Mouse (Mus musculus) liver, adult 2 months (tissue): ENCODE measurements at regions not wholly inside any gene's neighbourhood (a gene's known extent, or its start where the extent isn't known, plus 50 kb on each side); places are given as distances from the start of the nearest gene placed in this dataset.
A peak's percentile ranks its signal among the peaks of the same experiment; 100 is the strongest.

Experiments used
- DNase-seq: peaks from one replicate; pipeline ENCODE4 v3.0.0-alpha.2; 2011; ENCODE audit warnings: low read depth, low spot score; ENCODE audit errors: extremely low read depth
- H3K27ac ChIP-seq: fragments of 200-500 bp; replicated peaks from 2 replicates; pipeline ENCODE4 v1.5.1; 2012; ENCODE audit warnings: low read depth, mild to moderate bottlenecking, control low read depth, inconsistent platforms, low read length; ENCODE audit not compliant: insufficient read depth
- H3K27me3 ChIP-seq: fragments of 200-500 bp; 2 replicates; pipeline ENCODE4 v1.6.1; 2012; ENCODE audit warnings: mild to moderate bottlenecking, moderate library complexity, low read length, inconsistent platforms; ENCODE audit not compliant: control insufficient read depth, insufficient read depth
- H3K36me3 ChIP-seq: fragments of 200-500 bp; 2 replicates; pipeline ENCODE4 v1.6.1; 2012; ENCODE audit warnings: low read length, inconsistent platforms; ENCODE audit not compliant: control insufficient read depth, insufficient read depth
- H3K4me1 ChIP-seq: fragments of 200-500 bp; 2 replicates; pipeline ENCODE4 v1.6.1; 2011; ENCODE audit warnings: low read length; ENCODE audit not compliant: control insufficient read depth, insufficient read depth
- H3K4me3 ChIP-seq: fragments of 200-500 bp; 2 replicates; pipeline ENCODE4 v1.5.1; 2011; ENCODE audit warnings: low read depth, mild to moderate bottlenecking, control low read depth, low read length, moderate library complexity; ENCODE audit not compliant: insufficient read depth
- H3K79me2 ChIP-seq: fragments of 200-500 bp; 2 replicates; pipeline ENCODE4 v1.6.1; 2012; ENCODE audit warnings: inconsistent platforms, mild to moderate bottlenecking, low read length, moderate library complexity; ENCODE audit not compliant: control insufficient read depth, insufficient read depth
- H3K9ac ChIP-seq: fragments of 200-500 bp; 2 replicates; pipeline ENCODE4 v1.6.1; 2012; ENCODE audit warnings: low read depth, mild to moderate bottlenecking, control low read depth, inconsistent platforms, low read length
- CTCF ChIP-seq: fragments of 200-500 bp; IDR thresholded peaks from 2 replicates; pipeline ENCODE4 v1.5.1; 2011; ENCODE audit warnings: low read depth, low read length, control low read depth
- POLR2A ChIP-seq: fragments of 200-500 bp; IDR thresholded peaks from 2 replicates; pipeline ENCODE4 v1.6.1; 2011; ENCODE audit warnings: low read length, control low read depth; ENCODE audit not compliant: insufficient read depth; ENCODE audit errors: extremely low read depth
- WGBS: fragments of 180-500 bp; shearing (Covaris S2); methylation state at CpG from one replicate; pipeline ENCODE4 v1.1.7; 2018; 5-methylcytosine and 5-hydroxymethylcytosine counted together

DNA sequence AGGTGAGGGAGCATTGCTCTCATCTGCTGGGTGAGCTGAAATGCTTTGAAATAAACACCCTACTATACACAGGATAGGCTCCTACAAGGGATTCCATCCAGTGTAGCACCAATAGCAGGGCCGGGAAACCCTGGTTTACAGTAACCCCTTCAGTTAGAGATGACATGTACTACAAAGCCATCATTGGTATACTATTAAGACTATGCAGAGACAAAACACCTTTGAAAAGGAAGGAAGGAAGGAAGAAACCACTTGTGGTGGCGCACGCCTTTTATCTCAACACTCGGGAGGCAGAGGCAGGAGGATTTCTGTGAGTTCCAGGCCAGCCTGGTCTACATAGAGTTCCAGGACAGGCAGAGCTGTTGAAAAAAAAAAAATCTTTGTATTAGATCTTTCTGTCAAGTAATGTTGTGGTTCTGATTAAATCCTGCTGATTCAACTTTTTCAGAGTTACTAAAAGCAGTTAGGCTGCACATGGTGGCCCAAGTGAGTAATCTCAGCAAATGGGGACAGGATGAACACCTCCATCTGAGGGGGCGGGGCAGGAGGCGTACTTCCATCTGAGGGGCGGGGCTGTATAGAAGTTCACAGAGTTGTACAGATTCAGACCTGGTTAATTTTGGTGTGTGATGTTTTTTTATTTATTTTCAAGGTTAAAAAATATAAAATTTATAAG is 53.2 kb upstream of the Cpsf6 start:
- H3K27me3 ChIP-seq = no peaks in the 10 kb centered on the region
- no peaks in the 10 kb centered on the region for H3K36me3 ChIP-seq
- no peak for TF ChIP-seq CTCF
- TF ChIP-seq POLR2A = no peak
- WGBS = 92% methylated on average over 7 of the region's 7 CpGs
- DNase-seq = no peak
- no peak overlapping the region for H3K4me3 ChIP-seq
- H3K9ac ChIP-seq = no peak overlapping the region
- H3K79me2 ChIP-seq = no peaks in the 10 kb centered on the region
- no peak overlapping the region for H3K27ac ChIP-seq
- 0 out of 2 replicates have a peak, but pooled peaks cover 1% of the 10 kb centered on the region for H3K4me1 ChIP-seq

DNA sequence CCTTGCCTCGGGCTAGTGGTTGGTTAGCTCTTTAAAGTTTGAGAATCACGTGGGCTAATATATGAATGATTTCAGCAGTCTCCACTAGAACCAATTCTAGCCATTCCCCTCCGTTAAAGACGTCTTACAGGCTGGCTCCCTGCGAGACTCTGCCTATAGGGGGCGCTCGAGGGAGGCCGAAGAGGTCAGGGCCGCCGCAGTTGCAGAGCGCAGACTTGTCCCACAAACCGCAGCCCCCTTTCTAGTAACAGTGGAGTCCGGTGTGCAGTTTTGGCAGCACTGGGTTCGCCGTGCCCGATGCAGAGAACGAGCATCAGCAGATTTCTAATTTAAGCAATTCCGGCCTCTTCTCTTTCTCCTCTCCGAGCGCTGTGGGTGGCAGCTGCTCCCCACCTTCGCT is 52.6 kb upstream of the Cpsf6 start:
- H3K36me3 ChIP-seq = no peaks in the 10 kb centered on the region
- 20% methylated on average over 21 of the region's 21 CpGs for whole genome bisulfite sequencing
- no peak overlapping the region for H3K27ac ChIP-seq
- 0 out of 2 replicates have a peak, but pooled peaks cover 1% of the 10 kb centered on the region for H3K4me1 ChIP-seq
- no peaks in the 10 kb centered on the region for H3K79me2 ChIP-seq
- no peak for TF ChIP-seq POLR2A
- peak; percentile 76 for TF ChIP-seq CTCF
- peak; percentile 29 for DNase-seq
- H3K4me3 ChIP-seq = no peak overlapping the region
- H3K27me3 ChIP-seq = no peaks in the 10 kb centered on the region
- H3K9ac ChIP-seq = no peak overlapping the region

DNA sequence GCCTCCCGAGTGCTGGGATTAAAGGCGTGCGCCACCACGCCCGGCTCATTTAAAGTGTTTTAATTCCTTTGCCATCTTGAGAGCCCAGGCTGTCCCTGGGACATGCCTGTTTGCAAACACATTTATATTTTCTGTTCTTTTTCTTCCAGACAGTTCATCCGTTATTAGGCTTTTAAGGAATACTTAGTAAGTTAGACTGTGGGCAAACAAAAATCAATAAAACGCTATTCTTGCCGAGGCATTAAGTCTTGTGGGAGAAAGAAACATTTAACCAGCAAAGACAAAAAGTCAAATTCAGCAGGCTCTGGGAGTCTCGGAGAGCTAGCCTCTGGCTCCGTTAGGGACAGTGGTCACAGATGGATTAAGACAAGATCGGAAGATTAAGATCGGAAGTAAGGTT is 52.0 kb upstream of the Cpsf6 start:
- TF ChIP-seq CTCF (no peak), POLR2A (no peak)
- H3K9ac ChIP-seq = no peak overlapping the region
- H3K27me3 ChIP-seq = no peaks in the 10 kb centered on the region
- 0 out of 2 replicates have a peak, but pooled peaks cover 1% of the 10 kb centered on the region for H3K4me1 ChIP-seq
- DNase-seq = no peak
- H3K27ac ChIP-seq = no peak overlapping the region
- 78% methylated on average over 12 of the region's 12 CpGs for WGBS
- H3K36me3 ChIP-seq = no peaks in the 10 kb centered on the region
- H3K79me2 ChIP-seq = no peaks in the 10 kb centered on the region
- H3K4me3 ChIP-seq = no peak overlapping the region

DNA sequence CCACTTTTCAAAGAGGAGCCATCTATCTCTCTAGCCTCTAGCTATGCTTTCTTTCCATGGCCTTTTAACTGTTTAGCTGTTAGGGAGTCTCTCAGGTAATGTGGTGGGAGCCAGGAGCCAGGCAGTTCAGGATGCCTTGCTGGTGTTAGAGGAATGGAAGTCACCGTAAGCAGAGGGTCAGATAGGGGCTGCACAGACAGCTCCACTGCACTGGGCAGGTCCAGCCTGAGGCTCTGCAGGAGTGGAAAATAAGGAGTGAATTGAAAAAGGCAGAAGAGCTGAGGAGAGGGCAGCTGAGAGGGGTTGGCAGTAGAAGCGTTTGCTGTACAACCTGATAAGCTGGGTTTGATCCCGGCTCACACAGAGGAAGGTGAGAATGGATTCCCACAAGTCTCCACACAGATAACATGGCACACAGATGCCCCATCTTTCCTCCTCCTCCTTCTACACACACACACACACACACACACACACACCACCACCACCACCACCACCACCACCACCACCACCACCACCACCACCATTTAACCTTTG is 51.3 kb upstream of the Cpsf6 start:
- no peak overlapping the region for H3K27ac ChIP-seq
- 0 out of 2 replicates have a peak, but pooled peaks cover 1% of the 10 kb centered on the region for H3K4me1 ChIP-seq
- DNase-seq = no peak
- no peak overlapping the region for H3K4me3 ChIP-seq
- H3K9ac ChIP-seq = no peak overlapping the region
- no peaks in the 10 kb centered on the region for H3K36me3 ChIP-seq
- no peaks in the 10 kb centered on the region for H3K79me2 ChIP-seq
- 90% methylated on average over 3 of the region's 3 CpGs for WGBS
- TF ChIP-seq CTCF (no peak), POLR2A (no peak)
- no peaks in the 10 kb centered on the region for H3K27me3 ChIP-seq

DNA sequence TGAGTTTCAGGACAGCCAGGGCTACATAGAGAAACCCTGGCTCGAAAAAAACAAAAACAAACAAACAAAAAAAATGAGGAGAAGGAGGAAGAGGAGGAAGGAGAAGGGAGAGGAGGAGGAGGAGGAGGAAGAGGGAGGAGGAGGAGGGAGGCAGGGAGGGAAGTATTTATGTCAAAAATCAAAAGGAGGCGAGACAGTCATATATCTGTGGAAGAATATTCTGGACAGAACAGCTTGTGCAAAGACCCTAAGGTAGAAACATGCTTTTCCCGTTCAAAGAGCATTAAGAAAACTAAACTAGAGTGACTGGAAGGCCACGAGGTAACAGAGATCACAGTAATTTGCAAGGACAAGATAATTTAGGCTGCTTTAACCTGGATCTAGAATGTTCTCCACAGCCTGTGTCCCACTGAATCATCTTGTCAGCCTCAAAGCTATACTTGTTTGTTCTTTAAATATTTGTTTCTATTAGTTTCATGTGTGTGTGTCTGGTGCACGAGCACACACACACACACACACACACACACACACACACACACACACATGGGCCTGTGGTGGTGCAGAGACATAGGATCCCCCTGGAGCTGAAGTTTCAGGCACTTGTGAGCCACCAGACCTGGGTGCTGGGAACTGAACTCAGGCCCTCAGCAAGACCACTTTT is 50.5 kb upstream of the Cpsf6 start:
- Histone ChIP-seq H3K4me1 (no peaks in the 10 kb centered on the region), H3K27ac (no peak overlapping the region), H3K36me3 (no peaks in the 10 kb centered on the region), H3K9ac (no peak overlapping the region), H3K27me3 (no peaks in the 10 kb centered on the region), H3K4me3 (no peak overlapping the region), H3K79me2 (no peaks in the 10 kb centered on the region)
- TF ChIP-seq POLR2A = no peak
- TF ChIP-seq CTCF = no peak
- WGBS = 86% methylated on average over 5 of the region's 5 CpGs
- no peak for DNase-seq

DNA sequence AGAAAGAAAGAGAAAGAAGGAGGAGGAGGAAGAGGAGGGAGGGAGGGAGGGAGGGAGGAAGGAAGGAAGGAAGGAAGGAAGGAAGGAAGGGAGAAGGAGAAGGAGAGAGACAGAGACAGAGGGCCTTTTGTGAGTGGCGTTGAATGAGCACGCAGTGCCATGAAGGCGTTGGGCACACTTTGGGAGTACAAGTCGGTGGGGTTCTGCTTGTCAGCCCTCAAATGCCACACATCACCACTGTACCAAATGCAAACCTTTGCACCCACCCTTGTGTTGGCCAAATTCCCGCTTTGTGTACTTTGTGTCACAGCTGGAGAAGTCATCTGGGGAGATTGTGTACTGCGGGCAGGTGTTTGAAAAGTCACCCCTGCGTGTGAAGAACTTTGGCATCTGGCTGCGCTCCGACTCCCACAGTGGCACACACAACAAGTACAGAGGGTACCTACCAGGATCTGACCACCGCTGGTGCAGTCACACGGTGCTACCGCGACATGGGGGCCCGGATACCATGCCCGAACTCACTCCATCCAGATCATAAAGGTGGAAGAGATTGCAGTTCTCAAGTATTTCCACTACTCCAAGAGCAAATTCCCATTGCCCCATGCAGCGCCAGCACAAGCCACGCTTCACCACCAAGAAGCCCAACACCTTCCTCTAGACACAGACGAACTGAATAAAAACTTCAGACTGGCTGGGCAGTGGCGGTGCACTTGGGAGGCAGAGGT is 49.8 kb upstream of the Cpsf6 start:
- WGBS = 93% methylated on average over 19 of the region's 19 CpGs
- H3K79me2 ChIP-seq = no peaks in the 10 kb centered on the region
- H3K4me3 ChIP-seq = no peak overlapping the region
- H3K27ac ChIP-seq = no peak overlapping the region
- no peak overlapping the region for H3K9ac ChIP-seq
- H3K36me3 ChIP-seq = no peaks in the 10 kb centered on the region
- TF ChIP-seq CTCF = no peak
- no peak for TF ChIP-seq POLR2A
- no peaks in the 10 kb centered on the region for H3K27me3 ChIP-seq
- H3K4me1 ChIP-seq = no peaks in the 10 kb centered on the region
- no peak for DNase-seq
